Mouse (Mus musculus): ENCODE measurements around the gene Cyb5d2. TPM values are rescaled to one million over a fixed set of nuclear protein-coding genes. Genes with fewer than 3 reads are reported as not detected.

The Cyb5d2 gene
- polyA plus RNA-seq (2012; fragmentation: generic; extraction: Trizol), result 1 to 10 TPM; 1.8 to 8.1 TPM

DNA sequence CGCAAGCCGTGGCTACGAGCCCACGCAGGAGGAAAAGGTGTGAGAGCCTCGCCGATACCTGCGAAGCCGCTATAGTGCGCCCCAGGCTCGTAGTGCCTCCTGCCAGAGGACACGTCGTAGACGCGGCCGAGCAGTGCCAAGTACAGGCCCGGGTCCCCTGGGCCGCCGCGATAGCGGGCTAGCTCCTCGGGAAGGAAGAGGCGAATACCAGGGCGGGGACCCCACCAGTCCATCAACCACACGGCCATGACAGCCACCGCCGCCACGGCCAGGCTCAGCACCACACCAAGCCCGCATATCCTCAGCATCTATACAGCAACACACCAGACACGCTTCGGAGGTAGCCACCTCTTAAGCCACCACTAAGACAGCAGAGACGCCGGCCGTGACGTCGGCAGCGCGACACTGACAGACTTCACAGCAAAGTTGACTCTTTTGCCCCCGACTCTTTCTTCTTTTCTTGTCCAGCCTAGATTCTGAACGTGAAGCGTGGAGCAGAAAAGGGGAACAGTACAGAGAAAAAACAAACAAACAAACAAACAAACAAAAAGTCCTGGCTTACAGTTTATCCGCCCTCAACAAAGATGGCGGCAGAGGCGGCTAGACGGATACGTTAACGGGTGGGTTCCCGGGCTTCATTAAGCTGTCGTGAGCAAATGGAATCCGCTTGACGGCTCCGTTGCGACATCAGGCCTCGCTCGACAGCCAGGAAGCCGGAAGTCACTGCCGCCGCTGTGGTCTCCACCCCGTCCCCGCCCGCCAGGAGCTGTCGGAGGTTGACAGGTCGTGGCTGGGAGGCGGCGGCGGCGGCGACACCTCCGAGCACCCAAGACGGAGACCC, at the start of gene Cyb5d2, which contains the start of gene Zzef1:
TSS of gene Cyb5d2 (minus strand) at position 688 of the 841 bp plus-strand sequence.
TSS of gene Zzef1 (plus strand) at position 772 of the 841 bp plus-strand sequence.

Other genes with a start within 250 kb of the Cyb5d2 start
- under 1 TPM; 0.22 to 0.59 TPM for gene Spns3, start 245.6 kb downstream of the Cyb5d2 start, polyA plus RNA-seq (2012; fragmentation: generic; extraction: Trizol)
- 1 to 10 TPM; 1.1 to 7.1 TPM for gene Ube2g1, start 188.9 kb downstream of the Cyb5d2 start, polyA plus RNA-seq (2012; fragmentation: generic; extraction: Trizol)
- gene Ankfy1, start 106.1 kb downstream of the Cyb5d2 start, polyA plus RNA-seq (2012; fragmentation: generic; extraction: Trizol), result 10 to 100 TPM in 1 of 2 experiments, 1 to 10 TPM in 1; 1.8 to 18.4 TPM
- 10 to 100 TPM in 1 of 2 experiments, 1 to 10 TPM in 1; 4.1 to 14.0 TPM for gene Zzef1, start 84 bp upstream of the Cyb5d2 start, polyA plus RNA-seq (2012; fragmentation: generic; extraction: Trizol)
- under 1 TPM; 0.01 to 0.17 TPM for gene Atp2a3, start 165.0 kb upstream of the Cyb5d2 start, polyA plus RNA-seq (2012; fragmentation: generic; extraction: Trizol)
- gene P2rx1, start 203.0 kb upstream of the Cyb5d2 start, polyA plus RNA-seq (2012; fragmentation: generic; extraction: Trizol), result under 1 TPM; 0.01 to 0.59 TPM
- gene Camkk1, start 222.9 kb upstream of the Cyb5d2 start, polyA plus RNA-seq (2012; fragmentation: generic; extraction: Trizol), result 1 to 10 TPM; 2.9 to 8.3 TPM

Data from C3H10T1/2 (cell line).